Mouse (Mus musculus): Measurements from ENCODE around the gene Cyp51.
A peak's percentile ranks its signal among the peaks of the same experiment; 100 is the strongest.
"Not testable (repeated sequence)": the region's sequence is repeated elsewhere in the genome, so short reads cannot be mapped to it uniquely, and the experiment has no call there.

The Cyp51 gene

DNA sequence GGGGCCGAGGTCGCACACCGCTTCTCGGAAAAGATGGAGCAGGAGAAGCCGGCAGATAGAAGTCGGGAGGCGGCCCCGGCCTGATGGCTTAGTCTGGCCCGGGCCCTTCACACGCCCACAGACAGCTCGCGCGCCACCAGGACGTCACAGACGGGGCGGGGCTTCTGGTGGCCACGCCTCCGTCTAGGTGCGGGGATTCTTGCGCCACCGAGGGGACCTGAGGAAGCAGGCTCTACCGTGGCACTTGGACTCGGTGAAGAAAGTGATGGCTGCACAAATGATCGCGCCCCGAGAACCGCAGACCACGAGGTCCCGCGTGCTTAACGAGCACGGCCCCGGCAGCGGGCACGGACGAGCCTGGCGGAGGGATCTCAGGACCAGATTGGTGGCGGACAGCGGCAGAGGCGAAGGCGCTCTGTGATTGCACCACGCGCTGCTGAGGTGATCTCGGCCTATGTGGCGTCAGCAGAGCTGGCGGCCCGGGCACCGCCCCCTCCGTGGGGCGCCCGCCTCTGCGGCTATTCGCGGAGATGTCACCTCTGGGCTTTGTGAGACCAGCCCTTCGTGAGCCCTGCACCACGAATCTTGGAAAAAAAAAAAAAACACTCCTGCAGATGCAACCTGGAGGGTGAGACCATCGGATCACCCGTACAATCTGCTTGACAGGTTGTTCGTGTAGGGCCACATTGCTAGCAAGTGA is at the start of gene Cyp51:
Gene Cyp51, minus strand, starts transcription at position 406 of the 700 bp plus-strand sequence.
- peak; percentile 83 to 86 for DNase-seq (ENCODE audit: low spot score in 2 of 2)

DNA sequence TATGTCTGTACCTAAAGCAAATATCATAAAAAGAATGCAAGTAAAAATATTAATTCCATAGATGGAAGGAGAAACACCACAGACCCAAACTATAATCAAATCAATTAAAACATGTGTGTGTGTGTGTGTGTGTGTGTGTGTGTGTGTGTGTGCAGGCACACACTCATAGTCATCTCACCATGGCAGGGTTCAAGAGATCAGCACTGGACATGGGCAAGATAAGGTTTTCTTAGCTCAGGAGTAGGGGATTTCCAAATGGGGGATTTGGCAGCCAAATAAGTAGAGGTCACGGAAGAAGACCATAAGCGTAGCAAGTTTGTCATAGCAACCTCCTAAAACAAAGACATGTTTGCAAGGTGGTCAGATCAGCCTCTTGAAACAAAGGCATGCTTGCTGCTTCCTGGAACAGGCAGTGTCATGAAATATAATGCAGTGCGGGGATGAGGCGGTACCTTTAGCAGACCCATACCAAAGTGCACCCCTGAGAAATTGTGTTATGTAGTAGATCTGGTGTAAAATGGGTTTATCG is 8.1 kb upstream of the Cyp51 start:
- DNase-seq (ENCODE audit: low spot score in 2 of 2), result no peak

DNA sequence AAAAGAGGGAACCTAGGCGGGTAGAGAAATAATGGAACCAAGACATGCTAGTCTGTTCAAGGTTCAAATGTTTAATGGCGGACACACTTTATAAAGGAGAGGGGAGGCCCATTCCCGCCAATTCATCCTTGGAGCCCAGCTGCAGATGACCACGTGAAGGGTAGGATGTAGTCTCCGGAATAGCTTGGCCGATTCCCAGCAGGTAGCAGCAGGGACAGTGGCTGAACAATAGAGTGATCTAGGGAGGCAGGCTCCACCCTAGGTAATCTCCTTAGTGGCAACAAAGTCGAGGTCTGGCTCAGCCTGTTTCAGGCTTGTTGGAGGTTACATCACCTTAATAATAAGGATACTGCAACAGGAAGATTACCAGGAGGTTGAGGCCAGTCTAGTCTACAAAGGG is 2.5 kb upstream of the Cyp51 start:
- DNase-seq (ENCODE audit: low spot score in 2 of 2), result not testable (repeated sequence)

DNA sequence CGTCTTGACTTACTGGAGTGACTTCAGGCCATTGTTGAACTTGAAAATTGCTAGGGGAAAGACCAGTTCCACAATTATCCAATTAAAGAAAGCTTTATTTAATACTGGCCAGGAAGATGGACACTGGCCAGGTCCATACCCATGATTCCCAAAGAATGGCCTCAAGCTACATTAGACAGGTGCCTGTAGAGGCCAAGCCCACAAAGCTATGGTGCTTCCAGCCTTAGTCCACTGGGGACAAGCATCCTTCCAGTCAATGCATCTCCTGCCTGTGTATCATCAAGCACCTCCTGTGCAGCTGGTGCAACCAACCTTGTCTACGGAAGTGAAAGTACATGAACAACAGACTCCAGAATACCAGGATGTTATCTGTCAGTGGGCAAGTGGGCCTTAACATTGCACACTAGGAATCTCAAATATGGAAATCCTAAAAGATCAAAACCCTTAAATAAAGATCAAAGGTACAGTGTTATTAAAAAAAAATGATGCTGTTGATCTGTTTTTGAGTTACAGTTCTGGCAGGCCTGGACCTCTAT is 1.2 kb upstream of the Cyp51 start:
- no peak for DNase-seq (ENCODE audit: low spot score in 2 of 2)

DNA sequence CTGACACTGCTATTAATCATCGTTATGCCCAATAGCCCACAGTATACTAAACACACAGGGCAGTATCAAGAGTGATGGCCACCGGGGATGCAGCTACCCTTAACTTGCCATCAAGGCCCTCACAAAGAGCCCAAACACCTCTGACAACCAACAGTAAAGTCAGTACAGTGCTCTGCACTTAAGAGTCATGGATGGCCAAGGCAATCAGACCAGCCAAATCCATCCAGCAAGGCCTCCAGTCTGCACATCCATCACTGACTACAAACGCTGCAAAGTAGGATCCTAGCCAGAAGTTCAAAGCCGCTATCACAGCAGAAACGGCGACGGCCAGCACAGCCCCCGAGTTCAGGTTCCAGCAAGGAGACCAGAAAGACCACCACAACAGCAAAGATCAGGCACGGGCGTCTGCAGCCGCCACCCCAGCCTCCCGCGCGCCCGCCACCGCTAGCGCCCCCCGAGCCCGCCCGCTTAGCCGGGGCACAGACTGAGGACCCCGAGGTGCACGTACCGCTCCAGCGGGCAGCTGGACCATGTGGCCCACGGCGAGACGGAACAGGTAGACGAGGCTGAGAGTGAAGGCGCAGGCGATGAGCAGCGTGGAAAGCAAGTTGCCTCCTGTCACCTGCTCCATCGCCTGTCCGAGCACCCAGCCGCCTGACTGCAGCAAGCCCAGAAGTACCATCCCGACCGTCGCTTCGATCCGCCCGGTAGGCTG is 763 bp downstream of the Cyp51 start:
- peak in 1 of 2 experiments; percentile 17 for DNase-seq (ENCODE audit: low spot score in 2 of 2)

DNA sequence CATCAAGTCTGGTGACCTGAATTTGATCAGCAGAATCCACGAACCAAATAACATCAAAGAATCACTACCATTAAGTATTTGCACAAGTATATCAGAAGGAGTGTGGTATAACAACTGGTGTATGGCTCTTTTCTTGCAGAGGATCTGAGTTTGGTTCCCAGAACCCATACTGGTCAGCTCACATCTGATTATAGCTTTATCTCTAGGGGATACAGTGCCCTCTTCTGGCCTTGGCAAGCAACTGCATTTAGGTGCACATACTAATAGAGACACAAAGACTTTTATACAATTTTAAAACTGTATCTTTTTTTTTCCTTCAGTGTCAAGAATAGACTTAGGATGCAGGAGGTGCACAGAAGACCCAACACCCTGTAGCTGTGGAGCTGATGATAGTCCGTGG is 2.8 kb downstream of the Cyp51 start:
- DNase-seq (ENCODE audit: low spot score in 2 of 2), result no peak

DNA sequence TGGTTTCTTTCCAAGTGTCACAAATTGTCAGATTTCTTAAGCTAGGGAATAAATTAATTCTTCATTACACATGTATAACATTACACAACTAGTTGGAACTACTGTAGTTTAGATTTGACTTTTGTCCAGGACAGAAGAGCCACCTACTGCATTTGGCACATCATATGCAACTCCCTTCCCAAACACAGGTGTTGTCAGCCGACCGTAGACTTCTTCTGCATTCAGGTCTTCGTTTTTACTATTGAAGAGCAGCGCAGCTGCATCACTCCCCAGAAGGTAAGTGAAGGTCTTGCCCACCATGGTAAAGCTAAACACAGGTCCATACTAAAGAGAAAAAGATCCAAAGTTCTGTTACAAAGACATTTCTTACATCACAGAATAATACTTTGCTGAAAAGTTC is 3.5 kb downstream of the Cyp51 start:
- no peak for DNase-seq (ENCODE audit: low spot score in 2 of 2)

DNA sequence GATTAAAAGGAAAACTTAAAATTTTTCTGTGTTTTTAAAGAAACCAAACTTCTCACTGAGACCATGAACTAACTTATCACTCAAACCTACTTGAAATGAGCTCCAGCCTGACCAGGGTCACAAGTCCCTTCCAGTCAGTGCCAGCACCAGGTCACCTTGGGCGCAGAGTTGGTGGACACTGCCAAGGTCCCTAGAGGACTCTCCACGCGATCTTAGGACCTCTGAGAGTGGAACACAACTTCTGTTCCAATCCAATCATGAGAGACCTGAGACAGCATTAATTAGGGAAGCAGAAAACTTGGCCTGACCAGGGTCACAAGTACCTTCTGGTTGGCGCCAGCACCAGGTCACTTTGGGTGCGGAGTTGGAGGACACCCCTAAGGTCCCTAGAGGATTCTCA is 10.1 kb downstream of the Cyp51 start:
- no peak for DNase-seq (ENCODE audit: low spot score in 2 of 2)

DNA sequence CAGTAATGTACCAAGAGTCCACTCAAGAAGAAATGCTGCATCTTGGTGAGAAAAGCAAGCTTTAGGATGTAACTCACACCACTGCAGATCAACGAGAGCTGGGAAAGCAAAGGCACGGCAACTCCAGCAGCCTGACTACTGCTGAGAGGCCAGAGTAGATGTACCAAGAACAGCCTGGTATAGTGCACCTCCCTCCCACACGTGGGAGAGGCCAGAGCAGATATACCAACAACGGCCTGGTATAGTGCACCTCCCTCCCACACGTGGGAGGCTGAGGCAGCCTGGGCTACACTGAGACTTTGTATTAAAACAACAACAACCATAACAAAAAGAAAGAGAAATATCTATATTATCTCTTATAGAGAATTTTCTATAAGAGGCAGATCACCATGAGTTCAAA is 16.4 kb downstream of the Cyp51 start:
- no peak for DNase-seq (ENCODE audit: low spot score in 2 of 2)

DNA sequence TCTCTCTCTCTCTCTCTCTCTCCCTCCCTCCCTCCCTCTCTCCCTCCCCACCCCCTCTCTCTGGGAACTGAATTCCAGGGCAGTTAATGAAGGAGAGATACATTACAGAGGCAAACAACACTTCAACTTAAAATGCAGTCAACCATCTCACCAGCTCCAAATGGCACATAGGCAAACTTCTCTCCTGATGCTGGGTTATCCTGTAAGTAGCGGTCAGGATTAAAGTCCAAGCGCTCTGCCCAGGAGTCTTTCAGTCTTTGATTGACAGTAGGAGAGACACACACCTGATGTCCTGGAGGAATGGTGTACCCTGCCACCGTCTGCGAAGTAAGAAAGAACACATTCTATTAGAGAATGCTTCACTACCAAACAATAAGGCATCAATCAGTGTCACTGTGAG is 18.2 kb downstream of the Cyp51 start:
- no peak for DNase-seq (ENCODE audit: low spot score in 2 of 2)

DNA sequence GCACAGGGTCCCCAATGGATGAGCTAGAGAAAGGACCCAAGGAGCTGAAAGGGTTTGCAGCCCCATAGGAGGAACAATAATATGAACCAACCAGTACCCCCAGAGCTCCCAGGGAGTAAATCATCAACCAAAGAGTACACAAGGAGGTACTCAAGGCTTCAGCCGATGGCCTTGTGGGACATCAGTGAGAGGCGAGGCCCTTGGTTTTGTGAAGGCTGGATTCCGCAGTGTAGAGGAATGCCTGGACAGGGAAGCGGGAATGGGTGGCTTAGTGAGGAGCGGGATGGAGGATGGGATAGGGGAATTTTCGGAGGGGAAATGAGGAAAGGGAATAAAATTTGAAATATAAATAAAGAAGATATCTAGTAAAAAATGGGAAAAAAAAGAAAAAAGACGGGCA is 19.6 kb downstream of the Cyp51 start:
- DNase-seq (ENCODE audit: low spot score in 2 of 2), result no peak

DNA sequence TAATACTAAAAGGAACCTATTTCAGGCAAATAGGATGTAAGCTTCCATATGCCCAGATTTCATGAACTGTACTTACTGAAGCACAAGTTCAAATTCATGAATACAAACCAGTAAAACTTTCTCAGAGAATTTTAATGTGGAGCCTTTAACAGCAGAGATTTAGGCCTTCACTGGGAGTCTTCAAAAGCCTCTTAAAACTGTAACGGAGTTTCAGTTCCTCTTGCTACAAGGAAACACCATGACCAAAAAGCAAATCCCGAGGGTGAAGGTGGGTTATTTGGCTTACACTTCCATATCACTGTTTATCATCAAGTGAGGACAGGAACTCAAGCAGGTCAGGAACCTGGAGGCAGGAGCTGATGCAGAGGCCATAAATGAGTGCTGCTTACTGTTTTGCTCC is 23.0 kb downstream of the Cyp51 start:
- no peak for DNase-seq (ENCODE audit: low spot score in 2 of 2)

DNA sequence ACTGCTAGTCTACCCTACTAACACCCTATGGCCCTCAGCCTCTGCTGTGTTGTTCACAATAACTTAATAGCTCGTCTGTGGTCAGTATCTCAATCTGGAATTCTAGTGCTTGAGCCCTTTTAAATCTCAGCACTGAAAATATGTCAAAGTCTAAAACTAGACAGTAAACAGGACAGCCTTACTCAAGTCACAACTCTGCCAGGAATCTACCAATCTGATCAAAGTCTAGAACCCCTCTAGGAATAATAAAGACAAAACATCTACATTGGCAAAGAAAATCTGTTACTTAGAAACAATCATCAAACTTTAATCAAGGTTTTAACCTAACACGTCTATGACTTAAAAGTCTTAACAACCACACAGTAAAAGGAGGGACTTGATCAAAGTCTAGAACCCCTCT is 23.7 kb downstream of the Cyp51 start:
- DNase-seq (ENCODE audit: low spot score in 2 of 2), result no peak

DNA sequence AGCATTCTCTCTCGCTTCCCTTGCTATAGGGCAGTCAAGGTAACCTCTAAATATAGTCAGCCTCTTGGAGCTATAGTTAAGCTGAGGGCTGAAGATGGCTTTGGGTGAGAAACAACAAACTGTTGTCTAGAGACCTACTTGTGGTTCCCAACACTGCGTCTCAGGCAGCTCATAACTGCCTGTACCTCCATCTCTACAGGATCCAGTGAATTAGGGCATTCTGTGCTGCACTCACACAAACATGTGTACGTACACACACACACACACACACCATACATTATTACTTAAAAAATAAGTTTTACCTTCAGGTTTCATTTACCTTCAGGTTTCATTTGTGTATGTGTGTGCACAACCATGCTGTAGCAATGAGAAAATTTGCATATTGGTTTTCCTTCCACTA is 25.5 kb downstream of the Cyp51 start:
- no peak for DNase-seq (ENCODE audit: low spot score in 2 of 2)

DNA sequence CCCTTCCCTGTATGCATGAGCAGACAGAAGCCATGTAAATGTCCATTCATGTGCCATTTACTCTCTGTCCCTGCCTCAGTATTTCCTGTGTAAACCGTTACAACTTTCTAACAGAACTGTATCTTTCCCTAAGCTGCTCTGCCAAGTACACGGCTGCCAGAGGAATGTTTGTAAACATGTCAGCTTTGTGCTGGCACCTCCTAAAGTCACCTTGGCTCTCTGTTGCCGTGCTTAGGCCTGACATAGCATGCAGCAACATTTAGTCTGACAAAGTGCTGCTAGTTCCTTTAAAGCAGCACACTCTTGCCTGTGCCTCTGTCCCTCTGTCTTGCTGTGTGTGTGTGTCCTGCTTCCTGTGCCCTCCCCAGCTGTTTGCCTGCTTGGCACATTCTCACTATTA is 37.3 kb downstream of the Cyp51 start:
- no peak for DNase-seq (ENCODE audit: low spot score in 2 of 2)

DNA sequence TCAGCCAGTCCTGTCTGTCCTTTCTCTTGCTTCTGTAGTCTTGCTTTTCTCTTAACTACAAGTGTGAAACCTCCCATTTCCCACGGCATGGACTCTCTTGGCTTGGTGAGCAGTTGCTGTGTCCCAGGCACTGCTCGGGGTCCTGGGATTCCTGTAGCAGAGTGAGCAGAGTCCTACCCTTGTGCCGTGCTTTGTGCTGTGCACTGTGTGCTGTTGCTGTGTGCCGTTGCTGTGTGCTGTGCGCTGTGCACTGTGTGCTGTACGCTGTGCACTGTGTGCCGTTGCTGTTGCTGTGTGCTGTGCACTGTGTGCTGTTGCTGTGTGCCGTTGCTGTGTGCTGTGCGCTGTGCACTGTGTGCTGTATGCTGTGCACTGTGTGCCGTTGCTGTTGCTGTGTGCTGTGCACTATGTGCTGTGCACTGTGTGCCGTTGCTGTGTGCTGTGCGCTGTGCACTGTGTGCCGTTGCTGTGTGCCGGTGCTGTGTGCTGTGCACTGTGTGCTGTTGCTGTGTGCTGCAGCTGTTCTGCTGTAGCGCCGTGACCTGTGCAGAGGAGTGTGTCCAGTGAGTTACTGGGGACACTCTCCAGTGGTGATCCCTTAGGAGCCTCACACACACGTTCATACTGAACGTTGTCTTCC is 38.0 kb downstream of the Cyp51 start:
- no peak for DNase-seq (ENCODE audit: low spot score in 2 of 2)

DNA sequence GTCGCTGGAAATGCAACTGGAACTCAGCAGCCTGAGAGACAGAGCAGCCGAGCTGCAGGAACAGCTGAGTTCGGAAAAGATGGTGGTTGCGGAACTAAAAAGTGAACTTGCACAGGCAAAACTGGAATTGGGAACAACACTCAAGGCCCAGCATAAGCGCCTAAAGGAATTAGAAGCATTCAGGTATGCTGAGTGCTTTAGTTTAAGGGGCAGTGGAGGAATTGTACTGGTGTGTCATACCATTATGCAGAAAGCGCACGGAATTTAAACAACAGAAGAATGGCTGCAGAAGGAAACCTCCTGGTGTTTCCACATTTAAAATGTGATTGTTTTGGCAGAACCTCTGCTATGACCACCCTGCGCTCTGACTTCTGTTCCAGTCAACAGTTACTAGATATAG is 44.2 kb downstream of the Cyp51 start:
- no peak for DNase-seq (ENCODE audit: low spot score in 2 of 2)

DNA sequence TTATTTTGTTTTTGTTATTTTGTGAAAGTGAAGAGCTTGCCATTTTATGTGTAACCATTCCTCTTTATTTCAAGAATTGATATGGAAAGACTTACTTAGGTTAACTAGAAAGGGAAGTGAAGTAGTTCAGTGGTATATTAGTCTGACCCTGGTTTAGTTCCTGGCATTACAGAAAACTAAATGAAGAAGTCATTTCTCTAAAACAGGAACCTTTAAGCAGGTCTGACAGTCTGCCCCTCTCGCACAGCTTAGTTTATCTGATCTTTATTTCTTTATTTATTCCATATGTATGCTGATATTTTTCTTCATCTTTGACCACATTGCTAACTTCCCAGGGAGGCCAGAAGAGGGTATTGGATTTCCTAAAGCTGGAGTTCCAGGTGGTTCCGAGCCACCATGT is 63.6 kb downstream of the Cyp51 start:
- no peak for DNase-seq (ENCODE audit: low spot score in 2 of 2)

DNA sequence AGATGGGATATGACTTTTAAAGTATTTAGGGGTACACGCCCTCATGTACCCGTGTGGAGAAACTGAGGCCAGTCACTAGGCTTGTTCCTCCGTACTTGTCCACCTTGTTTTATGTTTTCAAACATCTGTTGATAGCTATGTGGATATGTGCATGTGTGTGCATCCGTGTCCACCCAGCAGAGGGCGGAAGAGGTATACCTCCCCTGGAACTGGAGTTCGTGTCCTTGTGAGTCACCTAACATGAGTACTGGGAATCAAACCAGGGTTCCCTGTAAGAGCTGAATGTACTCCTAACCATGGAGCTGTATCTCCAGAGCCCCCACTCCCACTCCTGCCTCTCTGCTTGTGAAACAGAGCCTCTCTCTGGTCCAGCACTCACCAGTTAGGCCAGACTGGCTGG is 64.2 kb downstream of the Cyp51 start:
- DNase-seq (ENCODE audit: low spot score in 2 of 2), result no peak

DNA sequence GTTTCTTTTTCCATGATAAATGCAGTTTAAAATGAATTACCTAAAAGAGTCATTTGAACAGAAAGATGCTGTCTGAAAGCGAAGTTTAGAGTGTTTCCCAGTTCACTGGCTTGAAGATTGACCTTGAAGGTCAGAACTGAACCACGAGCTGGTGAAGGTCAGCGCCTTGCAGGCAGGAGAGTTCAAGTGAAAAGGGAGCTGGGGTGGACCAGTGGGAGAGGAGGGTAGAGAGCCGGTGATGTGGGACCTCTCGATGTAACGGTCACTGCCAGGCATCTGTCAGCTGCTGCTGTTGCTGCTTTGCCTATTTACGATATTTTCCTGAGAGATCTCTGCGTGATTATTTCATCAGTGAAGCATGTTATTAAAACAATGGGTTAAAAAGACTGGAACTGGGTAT is 65.2 kb downstream of the Cyp51 start:
- DNase-seq (ENCODE audit: low spot score in 2 of 2), result no peak

DNA sequence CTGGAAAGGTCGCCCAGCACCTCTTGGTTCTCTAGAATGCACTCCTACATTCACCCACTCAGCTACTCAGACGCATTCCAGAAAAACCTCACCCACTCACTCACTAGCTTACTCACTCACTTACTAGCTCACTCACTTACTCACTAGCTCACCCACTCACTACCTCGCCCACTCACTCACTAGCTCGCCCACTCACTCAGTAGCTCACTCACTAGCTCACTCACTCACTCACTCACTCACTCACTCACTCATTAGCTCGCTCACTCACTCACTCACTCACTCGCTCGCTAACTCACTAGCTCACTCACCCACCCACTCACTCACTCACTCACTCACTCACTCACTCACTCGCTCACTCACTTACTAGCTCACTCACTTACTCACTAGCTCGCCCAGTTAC is 67.9 kb downstream of the Cyp51 start:
- DNase-seq (ENCODE audit: low spot score in 2 of 2), result no peak

DNA sequence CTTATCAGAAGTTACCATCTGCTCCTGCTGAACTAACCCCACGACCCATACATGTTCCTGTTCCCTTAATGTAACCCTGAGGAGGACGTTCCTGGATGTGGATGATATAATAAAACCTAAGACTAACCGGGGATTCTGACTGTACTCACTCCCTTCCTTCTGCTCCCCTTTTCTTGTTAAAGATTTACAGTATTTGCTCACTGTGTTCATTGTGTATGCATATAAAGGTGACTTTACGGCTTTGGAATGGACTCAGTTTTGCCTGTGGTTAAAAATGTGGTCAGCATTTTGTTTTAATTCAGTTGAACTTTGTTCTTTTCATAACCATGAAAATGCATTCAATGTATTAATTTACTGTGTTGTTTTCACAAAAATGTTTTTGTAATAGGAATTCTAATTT is 72.7 kb downstream of the Cyp51 start:
- no peak for DNase-seq (ENCODE audit: low spot score in 2 of 2)
